8 mouse cellular contexts compared by ENCODE assay signal in the genomic region with DNA sequence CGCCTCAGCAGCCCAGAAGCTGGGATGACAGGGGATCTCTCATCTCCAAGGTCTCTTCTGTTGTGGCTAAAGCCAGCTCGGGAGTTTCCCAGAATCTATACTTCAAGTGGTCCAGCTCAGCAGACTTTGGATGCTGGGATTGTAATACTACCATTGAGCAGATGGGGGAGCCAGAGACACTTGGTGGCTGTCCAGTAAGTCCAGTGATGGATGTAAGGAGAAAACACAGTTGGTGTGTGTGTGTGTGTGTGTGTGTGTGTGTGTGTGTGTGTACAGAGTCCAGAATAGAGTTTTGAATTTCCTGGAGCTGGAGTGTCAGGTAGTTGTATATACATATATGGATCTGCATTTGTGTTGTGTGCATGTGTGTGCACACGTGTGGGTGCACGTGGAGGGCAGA. TPM values are rescaled to one million over a fixed set of nuclear protein-coding genes. Genes with fewer than 3 reads are reported as not detected.
DNase-seq lines count a peak whose midpoint lies in the region; ATAC-seq and TF ChIP-seq lines count a peak whose summit lies in the region.

No protein-coding gene starts in this region.

- H3K4me1 ChIP-seq in cortical plate, adult 2 months (ENCODE audit: control insufficient read depth, insufficient read depth, low read length) = no peaks in the 10 kb centered on the region
- no peaks in the 10 kb centered on the region for H3K4me1 ChIP-seq in hindbrain, embryonic 15.5 days (replicated peaks)
- H3K4me1 ChIP-seq in midbrain, embryonic 14.5 days (ENCODE audit: control insufficient read depth, insufficient read depth, low read length) = no peaks in the 10 kb centered on the region

- peak; percentile 47 for DNase-seq in gastrocnemius, adult 18-20 months (ENCODE audit: low spot score)
- no peak for DNase-seq in gastrocnemius, postnatal 25 days
- peak; percentile 72 for DNase-seq in ZHBTc4 (ENCODE audit: low read depth, low spot score)
- DNase-seq in left cerebral cortex, postnatal 10 days (ENCODE audit: extremely low spot score in 1 of 2, low spot score in 2 of 2) = peak; percentile 71 to 74
- DNase-seq in midbrain, embryonic 14.5 days = peak; percentile 86
- DNase-seq in splenic B cell, adult 2 months (ENCODE audit: low read depth, low spot score) = peak; percentile 64

- TF ChIP-seq POLR2A in cortical plate, adult 2 months (IDR thresholded peaks at IDR 0.05; ENCODE audit: extremely low read depth, insufficient read depth, low read length) = no peak

- WGBS in hindbrain, embryonic 15.5 days = 53% methylated on average over 4 of the region's 4 CpGs
- WGBS in midbrain, embryonic 14.5 days = 48% methylated on average over 4 of the region's 4 CpGs

- H3K27me3 ChIP-seq in hindbrain, embryonic 15.5 days = no peaks in the 10 kb centered on the region
- no peaks in the 10 kb centered on the region for H3K27me3 ChIP-seq in midbrain, embryonic 14.5 days (ENCODE audit: control insufficient read depth, insufficient read depth, low read length)
- no peaks in the 10 kb centered on the region for H3K27me3 ChIP-seq in splenic B cell, adult 2 months (ENCODE audit: control insufficient read depth, insufficient read depth, low read length, poor library complexity, severe bottlenecking)

- H3K9ac ChIP-seq in hindbrain, embryonic 15.5 days = no peak overlapping the region
- no peak overlapping the region for H3K9ac ChIP-seq in midbrain, embryonic 14.5 days (replicated peaks; ENCODE audit: low read length)

- no peak overlapping the region for H3K4me2 ChIP-seq in hindbrain, embryonic 15.5 days
- H3K4me2 ChIP-seq in midbrain, embryonic 14.5 days (ENCODE audit: low read length) = no peak overlapping the region

- no peaks in the 10 kb centered on the region for H3K36me3 ChIP-seq in hindbrain, embryonic 15.5 days
- H3K36me3 ChIP-seq in midbrain, embryonic 14.5 days (ENCODE audit: control insufficient read depth, insufficient read depth, low read length) = no peaks in the 10 kb centered on the region
- H3K36me3 ChIP-seq in splenic B cell, adult 2 months (ENCODE audit: control insufficient read depth, insufficient read depth, low read length, poor library complexity, severe bottlenecking) = no peaks in the 10 kb centered on the region

- peak; percentile 59; the same call in 1 of the 2 replicates for ATAC-seq in hindbrain, embryonic 15.5 days (ENCODE audit: low FRiP score, low read depth)
- ATAC-seq in midbrain, embryonic 14.5 days (ENCODE audit: low FRiP score, low TSS enrichment) = no peak; the same call in 1 of the 2 replicates

- H3K27ac ChIP-seq in cortical plate, adult 2 months (ENCODE audit: insufficient read depth, low read length) = no peak overlapping the region
- no peak overlapping the region for H3K27ac ChIP-seq in hindbrain, embryonic 15.5 days (replicated peaks)
- no peak overlapping the region for H3K27ac ChIP-seq in midbrain, embryonic 14.5 days (replicated peaks; ENCODE audit: low read depth, low read length)

- intact Hi-C loops in left cerebral cortex, postnatal 10 days (cut with DNase I) = no loop called here

- no peak overlapping the region for H3K4me3 ChIP-seq in cortical plate, adult 2 months (ENCODE audit: insufficient read depth, low read length)
- no peak overlapping the region for H3K4me3 ChIP-seq in hindbrain, embryonic 15.5 days
- no peak overlapping the region for H3K4me3 ChIP-seq in midbrain, embryonic 14.5 days (replicated peaks; ENCODE audit: low read depth, low read length)

- no peaks in the 10 kb centered on the region for H3K9me3 ChIP-seq in hindbrain, embryonic 15.5 days
- H3K9me3 ChIP-seq in midbrain, embryonic 14.5 days (ENCODE audit: control insufficient read depth, low read length) = no peaks in the 10 kb centered on the region

- peak; percentile 90 for TF ChIP-seq CTCF in cortical plate, adult 2 months (IDR thresholded peaks at IDR 0.05; ENCODE audit: extremely low read depth, insufficient read depth, low read length)

RNA-seq across cellular contexts. Expression of a gene that starts 32.9 kb away (rescaled TPM):
- total RNA-seq in gastrocnemius, adult 18-20 months (2021) = not detected
- total RNA-seq in gastrocnemius, postnatal 25 days (2021) = not detected
- not detected in 2 replicates for polyA plus RNA-seq in cortical plate, adult 2 months (2012; rRNA removed)
- not detected in 2 replicates for polyA plus RNA-seq in hindbrain, embryonic 15.5 days (2015; fragmentation: Nextera tagmentation; extraction: Ambion mirVana)
- not detected for total RNA-seq in left cerebral cortex, postnatal 10 days (2021)
- not detected in 2 replicates for polyA plus RNA-seq in midbrain, embryonic 14.5 days (2014; fragmentation: Nextera tagmentation; extraction: Ambion mirVana)
